Mouse (Mus musculus) heart, embryonic 13.5 days (tissue): ENCODE measurements around the gene Prl7b1. TPM values are rescaled to one million over a fixed set of nuclear protein-coding genes. Genes with fewer than 3 reads are reported as not detected.

Experiments used
- ATAC-seq: fragments of 200-750 bp; cut with Nextera tagmentation; 2 replicates; pipeline ENCODE4 v1.8.0; 2017; ENCODE audit warnings: moderate TSS enrichment; ENCODE audit not compliant: insufficient number of reproducible peaks, low FRiP score, low TSS enrichment; ENCODE audit errors: extremely low read depth
- H3K27ac ChIP-seq: fragments of 300-500 bp; sonication (generic); replicated peaks from 2 replicates; pipeline ENCODE4 v1.5.1; 2015; ENCODE audit warnings: moderate library complexity, mild to moderate bottlenecking, inconsistent platforms
- H3K27me3 ChIP-seq: fragments of 300-500 bp; sonication (generic); replicated peaks from 2 replicates; pipeline ENCODE4 v1.6.1; 2015; ENCODE audit warnings: mild to moderate bottlenecking, inconsistent platforms
- H3K36me3 ChIP-seq: fragments of 300-500 bp; sonication (generic); 2 replicates; pipeline ENCODE4 v1.6.1; 2015; ENCODE audit warnings: mild to moderate bottlenecking, inconsistent platforms
- H3K4me1 ChIP-seq: fragments of 300-500 bp; sonication (generic); 2 replicates; pipeline ENCODE4 v1.6.1; 2015; ENCODE audit warnings: inconsistent platforms
- H3K4me2 ChIP-seq: fragments of 300-500 bp; sonication (generic); 2 replicates; pipeline ENCODE4 v1.6.1; 2015; ENCODE audit warnings: inconsistent platforms, mild to moderate bottlenecking, moderate library complexity
- H3K4me3 ChIP-seq: fragments of 300-500 bp; sonication (generic); 2 replicates; pipeline ENCODE4 v1.5.1; 2015; ENCODE audit warnings: moderate library complexity, mild to moderate bottlenecking, inconsistent platforms
- H3K9ac ChIP-seq: fragments of 300-500 bp; sonication (generic); 2 replicates; pipeline ENCODE4 v1.6.1; 2015; ENCODE audit warnings: inconsistent platforms, mild to moderate bottlenecking, moderate library complexity
- H3K9me3 ChIP-seq: fragments of 300-500 bp; sonication (generic); 2 replicates; pipeline ENCODE4 v1.6.1; 2016; ENCODE audit warnings: inconsistent platforms
- WGBS: fragments of 180-500 bp; shearing (Covaris S2); methylation state at CpG from one replicate; pipeline ENCODE4 v1.1.7; 2015; ENCODE audit warnings: mixed read lengths; 5-methylcytosine and 5-hydroxymethylcytosine counted together
- polyA plus RNA-seq: library from polyadenylated mRNA; unstranded; fragments of >200 nt; fragmentation: Nextera tagmentation; extraction: Ambion mirVana; gene quantifications from 2 replicates; pipeline ENCODE4 v1.2.1, GENCODE M21; 2015

The Prl7b1 gene
- polyA plus RNA-seq = not detected in 2 replicates

DNA sequence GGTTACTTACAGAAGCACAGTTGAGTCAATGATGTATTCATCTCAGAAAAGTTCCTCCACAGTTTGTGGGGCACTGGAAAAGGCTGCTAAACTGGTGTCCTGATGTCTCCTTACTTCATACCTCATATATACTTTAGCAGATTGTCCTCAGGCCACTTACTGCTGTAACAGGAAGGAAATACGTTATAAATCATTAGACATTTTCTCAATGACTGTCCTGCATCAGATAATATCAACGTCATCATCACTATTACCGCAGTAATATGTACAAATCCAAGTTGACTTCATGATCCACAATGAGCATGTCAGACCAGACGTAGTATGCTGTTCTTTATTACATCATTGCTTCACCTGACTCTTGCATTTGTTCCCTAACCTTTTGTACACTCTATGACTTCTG is at the start of gene Prl7b1:
TSS of gene Prl7b1 (minus strand) at position 101 of the 400 bp plus-strand sequence.
- WGBS = 61% methylated on average over 4 of the region's 4 CpGs
- no peak for ATAC-seq
- H3K36me3 ChIP-seq = no peaks in the 10 kb centered on the region
- no peaks in the 10 kb centered on the region for H3K9me3 ChIP-seq
- H3K4me2 ChIP-seq = no peak within 1 kb of the TSS
- no peak within 1 kb of the TSS for H3K27ac ChIP-seq
- H3K9ac ChIP-seq = no peak within 1 kb of the TSS
- no peaks in the 10 kb centered on the region for H3K4me1 ChIP-seq
- no peak within 1 kb of the TSS for H3K4me3 ChIP-seq
- no peaks in the 10 kb centered on the region for H3K27me3 ChIP-seq

DNA sequence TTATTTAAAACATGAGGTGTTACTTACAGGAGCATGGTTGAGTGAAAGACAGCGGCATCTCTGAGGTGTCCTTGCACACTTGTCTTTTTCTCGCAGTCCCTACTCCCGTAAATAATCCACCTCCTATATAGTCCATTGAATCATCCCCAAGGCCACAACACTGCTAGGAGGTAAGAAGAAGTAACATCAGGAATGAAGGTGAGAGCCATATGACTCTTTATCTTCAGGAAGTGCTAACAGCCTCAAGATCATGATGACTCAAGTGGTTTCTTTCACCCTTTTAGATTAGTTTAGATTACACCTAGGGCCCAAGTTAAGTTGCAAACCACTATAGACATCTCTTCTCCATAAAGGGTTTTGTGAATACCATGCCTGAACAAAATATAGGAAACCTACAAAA is 32.0 kb upstream of the Prl7b1 start, which contains the start of gene Prl7a1:
TSS of gene Prl7a1 (minus strand) at position 101 of the 400 bp plus-strand sequence.
- H3K36me3 ChIP-seq = no peaks in the 10 kb centered on the region
- no peak within 1 kb of the TSS for H3K27ac ChIP-seq
- H3K4me3 ChIP-seq = no peak within 1 kb of the TSS
- H3K9me3 ChIP-seq = no peaks in the 10 kb centered on the region
- 79% methylated on average over 3 of the region's 3 CpGs for WGBS
- no peaks in the 10 kb centered on the region for H3K4me1 ChIP-seq
- H3K27me3 ChIP-seq = no peaks in the 10 kb centered on the region
- no peak within 1 kb of the TSS for H3K9ac ChIP-seq
- no peak within 1 kb of the TSS for H3K4me2 ChIP-seq
- no peak for ATAC-seq

DNA sequence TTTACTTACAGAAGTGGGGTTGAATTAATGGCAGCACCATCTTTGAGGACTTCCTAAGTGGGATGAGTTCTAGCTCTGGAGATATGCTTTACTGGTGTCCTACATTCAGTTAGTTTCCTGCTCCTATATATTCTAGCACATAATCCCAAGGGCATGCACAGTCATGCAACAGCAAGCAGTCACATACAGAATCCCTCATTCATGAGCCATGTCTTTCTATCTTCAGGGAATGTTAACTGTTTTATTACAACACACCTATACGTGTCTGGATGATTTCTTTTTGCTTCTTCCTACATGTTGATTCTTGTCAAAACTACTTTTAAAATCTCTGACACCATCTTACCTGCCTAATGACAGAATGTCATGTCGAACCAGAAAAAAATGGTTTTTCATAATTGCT is 28.3 kb downstream of the Prl7b1 start, which contains the start of gene Prl8a1:
TSS of gene Prl8a1 (minus strand) at position 101 of the 400 bp plus-strand sequence.
- no peak for ATAC-seq
- H3K27me3 ChIP-seq = no peaks in the 10 kb centered on the region
- no peak within 1 kb of the TSS for H3K9ac ChIP-seq
- H3K27ac ChIP-seq = no peak within 1 kb of the TSS
- no peak within 1 kb of the TSS for H3K4me3 ChIP-seq
- H3K9me3 ChIP-seq = no peaks in the 10 kb centered on the region
- H3K4me1 ChIP-seq = no peaks in the 10 kb centered on the region
- H3K36me3 ChIP-seq = no peaks in the 10 kb centered on the region
- H3K4me2 ChIP-seq = no peak within 1 kb of the TSS
- whole genome bisulfite sequencing = 69% methylated on average over 2 of the region's 2 CpGs

DNA sequence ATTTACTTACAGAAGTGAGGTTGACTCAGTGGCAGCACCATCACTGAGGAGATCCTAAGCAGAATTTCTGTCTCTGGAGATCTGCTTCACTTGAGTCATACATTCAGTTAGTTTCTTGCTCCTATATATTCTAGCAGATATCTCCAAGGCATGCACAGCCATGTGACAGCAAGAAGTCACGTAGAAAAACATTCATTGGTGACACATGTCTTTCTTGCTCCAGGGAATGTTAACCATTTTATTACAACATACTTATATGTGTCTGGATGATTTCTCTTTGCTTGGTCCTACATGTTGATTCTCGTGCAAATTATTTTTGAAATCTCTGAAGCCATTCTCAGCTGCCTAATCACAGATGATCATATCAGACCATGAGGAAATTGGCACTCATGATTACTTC is 45.9 kb downstream of the Prl7b1 start, which contains the start of gene Prl8a9:
TSS of gene Prl8a9 (minus strand) at position 101 of the 400 bp plus-strand sequence.
- Histone ChIP-seq H3K4me3 (no peak within 1 kb of the TSS), H3K9ac (no peak within 1 kb of the TSS), H3K9me3 (no peaks in the 10 kb centered on the region), H3K27me3 (no peaks in the 10 kb centered on the region), H3K4me2 (no peak within 1 kb of the TSS), H3K36me3 (no peaks in the 10 kb centered on the region), H3K27ac (no peak within 1 kb of the TSS), H3K4me1 (no peaks in the 10 kb centered on the region)
- 65% methylated on average over 2 of the region's 2 CpGs for WGBS
- no peak for ATAC-seq

DNA sequence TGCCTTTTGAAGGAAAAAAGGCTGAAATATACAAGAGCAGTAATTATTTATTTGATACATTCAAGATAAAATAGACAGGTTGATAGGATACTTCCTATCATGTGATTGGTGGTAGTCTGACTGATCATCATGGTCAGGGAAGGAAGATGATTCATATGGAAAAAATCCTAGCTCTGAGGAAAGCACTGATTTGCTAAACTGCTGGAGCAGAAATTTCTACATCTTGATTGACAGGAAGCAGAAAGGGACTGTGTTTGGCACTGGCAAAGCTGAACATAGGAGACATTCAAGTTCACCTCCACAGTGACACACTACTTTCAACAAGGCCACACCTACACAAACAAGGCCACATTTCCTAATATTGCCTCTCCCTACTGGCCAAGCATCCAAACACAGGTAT is 57.0 kb downstream of the Prl7b1 start:
- Histone ChIP-seq H3K9me3 (no peaks in the 10 kb centered on the region), H3K4me3 (no peak overlapping the region), H3K27me3 (no peaks in the 10 kb centered on the region), H3K36me3 (no peaks in the 10 kb centered on the region), H3K27ac (no peak overlapping the region), H3K4me1 (no peaks in the 10 kb centered on the region), H3K9ac (no peak overlapping the region), H3K4me2 (no peak overlapping the region)
- no peak for ATAC-seq

Other genes with a start within 250 kb of the Prl7b1 start
- gene Prl2b1, start 219.7 kb downstream of the Prl7b1 start, polyA plus RNA-seq = not detected in 2 replicates
- gene Prl8a6, start 171.9 kb downstream of the Prl7b1 start, polyA plus RNA-seq = not detected in 2 replicates
- gene Prl8a8, start 97.4 kb downstream of the Prl7b1 start, polyA plus RNA-seq = not detected in 2 replicates
- not detected in 2 replicates for gene Prl8a9, start 46.0 kb downstream of the Prl7b1 start, polyA plus RNA-seq
- gene Prl8a1, start 28.4 kb downstream of the Prl7b1 start, polyA plus RNA-seq = not detected in 2 replicates
- not detected in 2 replicates for gene Prl7a1, start 31.9 kb upstream of the Prl7b1 start, polyA plus RNA-seq
- gene Prl7a2, start 57.5 kb upstream of the Prl7b1 start, polyA plus RNA-seq = not detected in 2 replicates
- gene Prl7d1, start 106.2 kb upstream of the Prl7b1 start, polyA plus RNA-seq = not detected in 2 replicates
- gene Prl7c1, start 170.2 kb upstream of the Prl7b1 start, polyA plus RNA-seq = not detected in 2 replicates
- not detected in 2 replicates for gene Prl2a1, start 191.1 kb upstream of the Prl7b1 start, polyA plus RNA-seq
- gene Prl2c1, start 238.8 kb upstream of the Prl7b1 start, polyA plus RNA-seq = not detected in 2 replicates